Mouse (Mus musculus): ENCODE measurements around the gene Gm7358. TPM values are rescaled to one million over a fixed set of nuclear protein-coding genes. Genes with fewer than 3 reads are reported as not detected.
"Not testable (repeated sequence)": the region's sequence is repeated elsewhere in the genome, so short reads cannot be mapped to it uniquely, and the experiment has no call there.

Gene Gm7358
- total RNA-seq (2021): not detected

- DNase-seq: not testable (repeated sequence)
Observed at GRCm38 (mm10) chr17:14059431-14059830, at the start of gene Gm7358. Gene Gm7358 (minus strand): TSS chr17:14059531.

GRCm38 (mm10) chr17:14103018-14103417 is 43.7 kb upstream of the Gm7358 start:
- DNase-seq: not testable (repeated sequence)

DNA sequence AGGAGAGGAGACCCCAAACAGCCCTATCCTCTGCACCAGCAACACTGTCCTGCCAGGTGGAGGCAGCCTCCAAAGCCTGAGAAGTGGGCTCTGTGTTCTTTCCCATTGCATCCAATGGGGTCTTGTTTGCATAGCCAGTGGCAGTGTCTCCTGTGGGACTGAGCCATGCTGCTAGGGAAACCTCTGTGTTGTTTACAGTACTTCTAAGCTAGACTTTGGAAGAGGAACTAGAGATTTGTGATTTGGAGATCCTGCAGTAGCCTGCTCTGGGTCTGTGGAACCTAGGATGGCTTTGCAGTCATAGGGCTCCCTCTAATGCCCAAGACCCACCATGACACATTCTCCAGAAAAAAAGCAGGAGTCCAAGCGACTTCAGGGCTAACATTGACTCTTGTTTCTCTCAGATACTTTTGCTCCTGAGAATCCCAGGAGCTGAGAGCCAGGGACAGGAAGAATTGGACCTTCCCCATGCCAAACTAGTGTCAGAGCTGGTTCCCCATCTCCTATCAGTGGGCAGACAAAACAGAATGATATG is 42.2 kb upstream of the Gm7358 start:
- peak; percentile 11 to 19 for DNase-seq

DNA sequence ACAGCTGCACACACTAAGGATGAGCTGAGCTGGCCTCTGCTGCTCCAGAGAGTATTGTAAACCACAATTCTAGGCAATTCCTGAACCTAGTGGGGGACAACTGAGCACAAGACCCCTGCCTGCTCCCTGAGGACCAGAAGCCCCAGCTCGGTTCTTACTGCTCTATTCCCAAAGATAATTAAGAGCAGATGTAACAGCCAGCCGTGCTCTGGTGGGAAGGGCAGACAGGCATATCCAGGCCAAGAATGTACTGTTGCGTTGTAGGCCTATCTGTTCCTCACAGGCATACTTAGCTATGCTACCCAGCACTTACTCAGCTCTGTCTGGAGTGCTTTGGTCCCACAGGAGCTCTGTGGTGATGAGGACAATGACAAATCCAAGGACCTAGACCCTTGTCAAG is 40.6 kb upstream of the Gm7358 start:
- DNase-seq: not testable (repeated sequence)

DNA sequence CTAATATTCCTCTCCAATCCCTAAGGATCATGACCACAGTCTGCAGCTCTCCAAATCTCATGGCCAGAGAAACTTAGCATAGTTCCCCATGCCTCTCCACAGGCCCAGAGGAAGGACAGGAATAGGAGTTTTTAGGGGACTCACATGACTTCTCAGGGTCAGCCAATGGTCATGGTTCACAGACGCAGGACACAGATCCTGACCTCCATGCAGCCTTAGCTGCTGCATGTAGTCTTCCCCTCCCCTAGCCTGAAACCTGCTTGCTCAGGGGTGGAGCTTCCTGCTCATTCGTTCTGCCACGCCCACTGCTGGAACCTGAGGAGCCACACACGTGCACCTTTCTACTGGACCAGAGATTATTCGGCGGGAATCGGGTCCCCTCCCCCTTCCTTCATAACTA is 34.8 kb upstream of the Gm7358 start:
- not testable (repeated sequence) for DNase-seq

DNA sequence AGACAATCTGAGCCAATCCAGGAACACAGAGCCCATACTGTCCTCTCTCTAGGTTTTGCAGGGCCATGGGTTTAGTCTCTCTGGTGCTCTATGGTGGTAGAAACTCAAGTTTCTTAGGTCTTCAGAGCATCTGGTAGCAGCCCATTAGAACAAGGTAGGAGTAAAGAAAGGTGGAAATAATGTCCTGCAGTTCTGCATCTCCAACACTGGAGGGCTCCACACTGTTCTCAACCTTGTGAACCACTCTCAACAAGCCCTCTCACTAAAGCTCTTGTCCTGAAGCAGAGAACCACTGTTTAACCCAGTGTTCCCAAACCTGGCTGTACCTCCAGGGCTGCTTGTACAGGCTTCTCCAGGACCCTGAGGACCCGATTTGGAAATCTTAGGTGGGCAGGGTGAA is 27.3 kb upstream of the Gm7358 start:
- not testable (repeated sequence) for DNase-seq

GRCm38 (mm10) chr17:14041880-14042279 is 17.5 kb downstream of the Gm7358 start:
- not testable (repeated sequence) for DNase-seq

DNA sequence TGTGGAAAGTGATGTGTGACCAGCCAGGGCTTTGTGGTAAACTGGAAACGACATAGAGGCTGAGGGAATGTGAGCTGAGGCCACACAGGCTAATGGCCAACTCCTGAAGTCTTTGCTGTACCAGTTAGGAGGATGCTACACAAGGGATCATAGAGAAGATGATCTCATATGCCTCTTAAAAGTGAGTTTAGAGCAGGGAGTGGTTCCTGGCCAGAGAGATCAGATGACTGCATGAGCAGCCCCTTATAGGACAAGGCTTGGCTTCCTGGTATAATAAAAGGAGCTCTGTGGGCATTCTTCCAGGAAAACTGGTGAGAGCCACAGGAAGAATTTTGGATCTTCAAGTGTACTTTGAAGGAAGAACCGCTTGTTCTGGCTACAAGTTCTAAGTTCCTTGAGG is 22.3 kb downstream of the Gm7358 start:
- not testable (repeated sequence) for DNase-seq

DNA sequence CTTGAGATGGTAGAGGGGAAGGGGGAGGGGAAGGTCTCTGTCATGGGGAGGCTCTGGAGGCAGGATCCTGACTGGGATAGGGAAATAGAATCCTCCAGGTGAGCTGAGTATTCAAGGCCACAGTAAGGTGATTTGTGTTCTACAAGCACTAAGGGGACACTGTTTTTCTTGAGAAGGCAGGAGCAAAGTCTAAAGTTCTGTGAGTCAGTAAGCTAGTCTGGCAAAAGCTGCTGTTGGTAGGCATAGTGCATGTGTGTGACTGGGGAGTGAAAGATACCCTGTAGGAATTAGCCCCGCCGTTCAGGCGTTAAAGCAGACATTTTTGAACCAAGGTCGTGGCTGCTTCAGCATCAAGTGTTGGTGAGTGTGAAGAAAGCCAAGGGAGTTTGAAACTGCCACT is 23.2 kb downstream of the Gm7358 start:
- not testable (repeated sequence) for DNase-seq

Other genes starting within 250 kb of the Gm7358 start
- not detected for gene Gm7168, start 111.2 kb downstream of the Gm7358 start, total RNA-seq (2021)
- not detected for gene Gm7356, start 55.8 kb downstream of the Gm7358 start, total RNA-seq (2021)
- 10 to 100 TPM; 19.9 to 25.2 TPM for gene Dact2, start 144.8 kb upstream of the Gm7358 start, total RNA-seq (2021)
- gene Smoc2, start 220.0 kb upstream of the Gm7358 start, total RNA-seq (2021): 10 to 100 TPM; 34.1 to 35.7 TPM